ENCODE assay signal across 9 mouse cellular contexts in genomic region chr13:92130994-92131383, GRCm38 (mm10). TPM values are rescaled to one million over a fixed set of nuclear protein-coding genes. Genes with fewer than 3 reads are reported as not detected.
DNase-seq lines count a peak whose midpoint lies in the region; ATAC-seq and TF ChIP-seq lines count a peak whose summit lies in the region.
"Had no signal": no experiment of that assay in that cellular context is flagged by ENCODE, and none has a peak within 500 bp of the region (broad histone marks: within the 10 kb centered on the region; RNA-seq: fewer than 3 reads in every experiment).

No protein-coding gene starts in this region.

- no peaks in the 10 kb centered on the region for H3K9me3 ChIP-seq in hindbrain, embryonic 14.5 days (ENCODE audit: control insufficient read depth, low read length)

- H3K36me3 ChIP-seq in hindbrain, embryonic 14.5 days (replicated peaks; ENCODE audit: control insufficient read depth, insufficient read depth), result no peaks in the 10 kb centered on the region
- H3K36me3 ChIP-seq in liver, adult 2 months (ENCODE audit: control insufficient read depth, insufficient read depth, low read length), result no peaks in the 10 kb centered on the region

- H3K27me3 ChIP-seq in hindbrain, embryonic 14.5 days (ENCODE audit: control insufficient read depth, insufficient read depth, low read length), result peaks cover 10% of the 10 kb centered on the region; the same call in 1 of the 2 replicates
- H3K27me3 ChIP-seq in liver, adult 2 months (ENCODE audit: control insufficient read depth, insufficient read depth, low read length), result peaks cover 4% of the 10 kb centered on the region; the same call in 1 of the 2 replicates

- peak overlapping the region; percentile 61 for H3K4me3 ChIP-seq in hindbrain, embryonic 14.5 days (replicated peaks; ENCODE audit: low read length)
- peak overlapping the region; percentile 65 for H3K4me3 ChIP-seq in liver, adult 2 months (ENCODE audit: insufficient read depth, low read depth, low read length)

- no peak for TF ChIP-seq CTCF in liver, adult 2 months (IDR thresholded peaks at IDR 0.05; ENCODE audit: low read depth, low read length)

- H3K4me2 ChIP-seq in hindbrain, embryonic 14.5 days (replicated peaks), result peak overlapping the region; percentile 89

- ATAC-seq in hindbrain, embryonic 14.5 days (ENCODE audit: low FRiP score), result peak; percentile 25

- H3K79me2 ChIP-seq in liver, adult 2 months (ENCODE audit: control insufficient read depth, insufficient read depth, low read length), result no peaks in the 10 kb centered on the region

- peak; percentile 15 for DNase-seq in cerebellum, postnatal 14 days
- no peak for DNase-seq in cerebellum, adult 11 months
- DNase-seq in urinary bladder, postnatal 14 days (ENCODE audit: low spot score), result peak; percentile 4
- no peak for DNase-seq in urinary bladder, postnatal 25 days (ENCODE audit: low spot score)
- no peak for DNase-seq in hindbrain, embryonic 14.5 days (ENCODE audit: low spot score)
- DNase-seq in liver, adult 2 months (ENCODE audit: extremely low read depth, low read depth, low spot score), result no peak
- peak; percentile 9 for DNase-seq in retina, postnatal 7 days (ENCODE audit: low read depth, low spot score)
- no peak for DNase-seq in cerebellum, adult 18-20 months

- peak overlapping the region; percentile 67 for H3K9ac ChIP-seq in hindbrain, embryonic 14.5 days
- peak overlapping the region; percentile 56; the same call in 1 of the 2 replicates for H3K9ac ChIP-seq in liver, adult 2 months (ENCODE audit: low read depth, low read length)

- TF ChIP-seq POLR2A in liver, adult 2 months (IDR thresholded peaks at IDR 0.05; ENCODE audit: extremely low read depth, insufficient read depth, low read length), result no peak

- no peaks in the 10 kb centered on the region for H3K4me1 ChIP-seq in hindbrain, embryonic 14.5 days (replicated peaks; ENCODE audit: control insufficient read depth, insufficient read depth, low read length)
- H3K4me1 ChIP-seq in liver, adult 2 months (ENCODE audit: control insufficient read depth, insufficient read depth, low read length), result 0 out of 2 replicates have a peak, but pooled peaks cover 2% of the 10 kb centered on the region

- WGBS in hindbrain, embryonic 14.5 days, result 17% methylated on average over 22 of the region's 22 CpGs
- WGBS in liver, adult 2 months, result 6% methylated on average over 22 of the region's 22 CpGs

- no peak overlapping the region for H3K27ac ChIP-seq in hindbrain, embryonic 14.5 days
- H3K27ac ChIP-seq in liver, adult 2 months (replicated peaks; ENCODE audit: insufficient read depth, low read depth, low read length), result no peak overlapping the region
- H3K27ac ChIP-seq: macrophage had no signal

RNA-seq across cellular contexts. Expression of gene Rasgrf2, which starts 0.5 kb away (rescaled TPM):
- 6.5 and 10.1 TPM in 2 replicates for polyA plus RNA-seq in hindbrain, embryonic 14.5 days (2014; fragmentation: Nextera tagmentation; extraction: Ambion mirVana)
- 0.74 and 1.0 TPM in 2 replicates for total RNA-seq in liver, adult 2 months (2014; rRNA removed)
- polyA plus RNA-seq in liver, adult 2 months (2012; rRNA removed), result 0.17 and 0.44 TPM in 2 replicates
- polyA plus RNA-seq: macrophage had no signal

Comparison
In these comparisons a context has a peak if more than half of its experiments do, and no peak if none do; other contexts are left out.
1. DNase-seq: peak in cerebellum, postnatal 14 days (2 of 2), urinary bladder, postnatal 14 days (single experiment) and retina, postnatal 7 days (single experiment); none in cerebellum, adult 11 months (single experiment), urinary bladder, postnatal 25 days (single experiment), hindbrain, embryonic 14.5 days (single experiment), liver, adult 2 months (single experiment) and cerebellum, adult 18-20 months (0 of 2).